Mouse (Mus musculus) urinary bladder, adult 2 months (tissue): ENCODE measurements at regions not wholly inside any gene's neighbourhood (a gene's known extent, or its start where the extent isn't known, plus 50 kb on each side); places are given as distances from the start of the nearest gene placed in this dataset.

Source experiments
- DNase-seq: peaks from one replicate; pipeline ENCODE4 v3.0.0; 2022; ENCODE audit warnings: low spot score

DNA sequence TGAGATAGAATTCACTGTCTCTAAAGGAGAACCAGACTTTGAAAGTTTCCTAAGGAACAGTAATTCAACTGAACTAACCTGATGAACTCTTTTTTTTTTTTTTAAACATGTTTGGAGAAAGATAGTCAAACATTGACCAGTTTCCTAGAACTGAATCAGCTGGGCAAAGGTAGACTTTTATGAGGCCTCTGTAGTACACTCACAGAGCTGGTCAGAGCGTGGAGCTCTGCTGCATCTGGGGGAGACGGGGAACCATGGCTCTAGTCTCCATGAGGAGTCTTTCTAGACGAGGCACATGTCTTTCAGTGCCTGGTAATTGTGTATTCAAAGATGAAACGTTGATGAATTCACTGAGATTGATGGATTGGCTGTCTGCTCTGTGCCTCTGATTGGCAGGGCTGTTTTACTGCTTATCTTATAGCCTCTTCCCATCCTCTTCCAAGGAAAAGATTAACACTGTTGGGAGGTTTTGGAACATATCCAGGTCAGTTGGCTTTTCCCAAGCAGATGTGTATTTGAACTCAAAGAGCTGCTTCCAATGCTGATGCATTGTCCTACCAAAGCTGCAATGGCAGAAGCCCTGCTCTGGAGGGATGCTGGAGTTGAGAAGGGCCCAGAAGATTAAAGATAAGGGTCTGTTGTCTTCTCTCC is 122.5 kb upstream of the Maf start:
- no peak for DNase-seq

DNA sequence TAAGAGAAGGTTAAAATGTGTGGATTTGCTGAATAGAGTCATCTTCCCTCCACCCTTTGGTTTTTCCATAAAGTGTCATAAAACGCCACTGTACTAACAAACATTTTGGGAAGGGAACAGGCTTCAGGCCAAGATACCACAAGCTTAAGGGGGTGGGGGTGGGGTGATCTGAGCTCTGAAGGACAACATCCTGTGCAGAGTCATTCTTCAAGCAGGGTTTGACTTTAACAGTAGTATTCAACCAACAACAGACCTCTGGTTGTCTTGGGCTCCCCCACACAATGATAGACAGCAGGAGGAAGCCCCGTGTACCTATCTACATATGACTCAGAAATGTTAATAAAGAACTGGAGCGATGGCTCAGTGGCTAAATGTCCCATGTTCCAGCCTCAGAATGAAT is 118.9 kb upstream of the Maf start:
- no peak for DNase-seq

DNA sequence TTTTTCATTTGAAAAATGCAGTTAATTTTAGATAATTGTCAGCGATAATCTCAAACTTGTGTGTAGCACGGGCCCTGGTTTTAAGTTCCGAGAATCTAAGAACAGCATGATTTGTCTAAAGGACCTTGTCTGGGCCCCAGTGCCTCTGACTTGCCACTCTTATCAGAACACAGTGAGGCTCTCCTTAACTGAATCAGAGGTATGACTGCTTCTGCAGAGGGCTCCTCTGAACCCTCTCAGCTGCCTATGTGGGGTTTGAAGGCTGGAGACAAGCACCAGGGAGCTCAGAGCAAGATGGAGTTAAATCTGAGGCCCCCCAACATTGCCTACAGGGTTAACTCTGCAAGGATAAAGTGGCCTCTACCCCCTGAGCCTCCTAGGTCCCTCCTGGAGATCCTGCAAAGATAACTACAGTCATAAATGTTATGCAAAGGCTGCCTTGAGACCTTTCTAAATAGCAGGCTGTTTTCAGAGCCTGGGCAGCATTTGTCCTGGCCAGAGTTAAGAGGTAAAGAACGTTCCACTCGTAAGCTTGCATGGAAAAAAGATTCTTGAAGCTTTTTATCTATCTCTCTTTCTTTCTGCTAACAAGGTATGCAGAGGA is 118.4 kb upstream of the Maf start:
- DNase-seq: no peak

DNA sequence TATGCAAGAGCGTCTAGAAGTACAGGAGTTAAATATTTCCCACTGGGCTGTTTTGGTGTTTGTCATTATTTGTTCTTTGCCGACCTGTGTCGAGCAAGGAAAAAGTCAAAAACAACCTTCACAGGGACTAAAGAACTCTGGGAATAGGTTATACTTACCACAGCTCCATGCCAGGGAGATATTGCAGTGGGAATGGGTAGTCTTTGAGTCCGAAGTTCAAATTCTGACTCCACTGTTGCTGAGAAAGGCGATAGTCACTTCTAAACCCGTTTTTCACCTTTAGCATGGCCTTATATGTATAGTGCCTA is 116.8 kb upstream of the Maf start:
- DNase-seq: no peak

DNA sequence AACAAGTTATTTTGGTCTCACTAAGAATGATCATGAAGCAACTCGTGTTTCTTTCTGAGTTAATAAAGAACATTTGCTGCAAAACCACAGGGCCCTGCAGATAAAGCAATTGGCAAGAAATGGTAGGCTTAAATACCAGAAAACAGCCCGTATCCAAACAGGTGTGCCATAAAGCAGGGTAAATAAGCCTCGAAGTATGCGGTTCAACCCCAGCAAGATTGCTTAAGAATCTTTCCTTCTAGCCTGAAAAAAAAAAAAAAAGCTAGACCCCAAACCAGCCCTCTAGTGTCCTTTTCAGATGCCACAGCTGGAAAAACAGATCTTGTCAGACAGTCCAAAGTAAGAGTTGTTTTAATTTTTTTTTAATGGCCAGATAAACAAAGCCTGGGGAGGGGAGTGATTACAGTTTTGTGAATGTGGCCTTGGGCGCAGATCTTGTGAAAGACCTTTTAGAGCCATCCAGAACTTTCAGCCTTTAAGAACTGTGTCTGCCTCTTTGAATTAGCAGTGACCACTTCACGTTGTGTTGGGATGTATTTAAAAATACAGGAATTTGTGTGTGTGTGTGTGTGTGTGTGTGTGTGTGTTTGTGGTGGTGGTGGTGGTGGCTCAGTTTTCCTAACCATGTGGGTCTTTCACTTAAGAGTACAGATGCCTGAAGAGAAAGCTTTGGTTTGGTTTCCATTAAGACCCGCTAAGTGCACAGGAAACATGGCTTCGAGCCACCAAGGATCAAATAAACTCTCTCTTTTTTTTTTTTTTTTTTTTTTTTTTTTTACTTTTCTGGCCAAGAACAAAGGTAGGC is 116.3 kb upstream of the Maf start:
- DNase-seq: no peak

DNA sequence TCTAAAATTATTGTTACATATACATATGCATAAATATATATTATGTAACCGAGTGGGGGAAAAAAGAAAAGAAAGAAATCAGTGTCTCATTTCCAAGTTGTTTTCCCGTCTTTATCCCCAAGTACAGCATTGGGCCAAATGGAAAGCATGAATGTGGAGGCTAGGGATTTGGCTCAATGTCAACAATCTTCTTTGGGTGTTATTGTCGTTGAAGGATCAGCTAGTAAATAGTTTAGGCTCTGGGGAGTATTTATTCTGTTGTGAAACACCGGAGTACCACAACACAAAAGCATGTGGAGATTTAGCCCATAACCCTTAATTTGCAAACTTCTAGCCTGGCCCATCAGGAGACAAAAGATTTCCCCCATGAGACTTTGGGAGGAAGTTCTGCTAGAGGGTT is 105.8 kb upstream of the Maf start:
- no peak for DNase-seq

DNA sequence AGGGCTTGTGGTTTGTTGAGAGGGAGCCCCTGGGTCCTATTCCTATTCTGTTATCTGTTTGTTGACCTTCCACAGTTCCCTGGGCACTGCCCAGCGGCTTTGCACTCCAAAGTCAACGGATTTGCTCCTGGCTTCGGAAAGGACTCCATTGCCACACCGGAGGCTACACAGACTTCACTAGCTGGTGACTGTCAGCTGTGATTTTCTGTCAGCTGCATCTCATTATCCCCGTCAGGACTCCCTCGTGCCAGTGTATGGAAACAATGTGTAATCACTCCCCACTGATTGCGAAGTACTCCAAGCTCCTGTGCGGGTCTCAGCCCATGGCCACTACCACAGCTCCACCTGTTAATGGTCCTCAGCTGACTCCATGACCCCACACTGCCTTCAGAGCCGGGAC is 99.0 kb upstream of the Maf start:
- no peak for DNase-seq

DNA sequence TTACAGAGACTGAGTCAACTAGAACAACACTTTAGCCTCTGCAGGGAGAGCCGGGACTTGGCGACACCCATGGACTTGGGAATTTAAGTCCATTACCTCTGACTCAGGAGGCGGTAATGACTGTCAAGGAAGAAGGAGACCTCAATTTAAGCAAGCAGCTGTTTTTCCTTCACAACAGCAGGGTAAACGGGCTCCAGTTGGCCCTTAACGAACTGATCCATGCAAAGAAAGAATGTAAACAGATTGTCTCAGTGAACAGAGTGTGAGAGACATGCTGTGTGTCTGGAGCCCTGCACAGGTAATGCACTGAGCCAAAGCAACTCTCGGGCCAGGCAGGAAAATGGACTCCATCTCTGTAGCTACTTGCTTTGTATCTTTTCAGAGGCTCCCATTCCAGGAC is 98.5 kb upstream of the Maf start:
- no peak for DNase-seq

DNA sequence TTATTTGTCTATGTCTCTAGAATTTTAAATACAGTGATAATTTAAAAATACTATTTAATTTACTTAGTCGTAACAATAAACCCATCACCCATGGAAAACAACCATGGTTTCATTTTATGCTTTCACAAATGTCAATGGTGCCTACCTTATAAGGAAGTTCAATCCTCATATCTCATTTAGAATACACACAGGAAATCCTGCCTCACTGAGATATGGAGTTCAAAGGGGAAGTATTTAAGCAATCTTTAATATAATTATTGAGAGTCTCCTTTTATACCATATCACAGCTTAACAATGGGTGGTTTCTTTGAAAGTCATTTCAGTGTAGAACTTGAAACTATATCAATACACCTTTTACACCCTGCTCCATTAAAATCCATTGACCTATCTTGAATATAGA is 86.0 kb upstream of the Maf start:
- DNase-seq: no peak

DNA sequence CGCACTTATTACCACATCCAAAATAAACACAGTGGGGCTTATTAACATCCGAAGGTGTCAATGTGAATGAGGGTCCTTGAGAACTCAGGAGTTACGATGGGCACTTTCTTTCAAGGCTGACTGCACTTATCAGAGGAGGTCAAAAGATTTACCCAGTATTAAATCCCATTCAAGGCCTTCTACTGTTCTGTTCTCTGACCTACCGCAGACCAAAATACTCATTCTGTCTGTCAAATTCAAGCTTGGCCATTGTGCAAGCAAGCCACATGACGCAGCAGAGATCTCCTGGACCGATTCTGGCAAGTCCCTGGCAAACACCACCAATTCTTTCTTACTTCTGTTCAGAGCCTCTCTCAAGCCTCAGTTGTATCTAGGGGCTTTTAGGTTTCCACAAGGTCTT is 80.8 kb upstream of the Maf start:
- no peak for DNase-seq

DNA sequence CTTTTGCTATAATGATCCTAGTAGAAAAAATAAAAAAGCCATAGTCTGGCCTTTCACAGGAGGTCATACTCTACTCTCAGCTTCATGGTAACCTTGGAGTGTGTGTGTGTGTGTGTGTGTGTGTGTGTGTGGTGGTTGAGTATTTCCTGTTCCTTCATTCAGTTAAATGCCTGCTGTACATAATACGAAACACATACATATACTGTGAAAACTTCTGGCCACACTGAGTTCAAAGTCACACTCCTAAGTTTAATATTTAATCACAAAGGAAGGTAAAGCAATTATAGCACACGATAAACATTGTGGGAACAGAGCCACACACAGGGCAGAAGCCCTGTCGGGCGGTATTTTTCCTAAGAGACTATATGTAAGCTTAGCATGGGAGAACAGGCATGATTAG is 78.6 kb upstream of the Maf start:
- no peak for DNase-seq

DNA sequence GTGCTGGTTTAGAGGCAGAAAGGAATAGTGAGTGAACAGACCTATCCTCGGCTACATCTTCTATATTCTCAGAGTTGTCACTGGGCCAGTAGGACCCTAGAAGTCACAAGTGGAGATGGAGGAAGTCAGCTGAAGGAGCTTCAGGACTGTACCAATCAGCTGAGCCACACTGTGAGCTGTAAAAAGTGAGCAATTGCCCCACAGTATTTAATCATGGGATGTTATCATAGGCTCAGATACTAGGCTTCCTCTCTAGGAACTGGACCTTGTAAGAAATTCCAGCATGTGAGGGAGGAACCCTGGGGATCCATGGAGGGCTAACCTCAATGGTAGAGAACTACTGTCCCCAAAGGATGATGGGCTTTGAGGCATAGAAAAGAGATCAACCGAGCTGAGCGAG is 78.2 kb upstream of the Maf start:
- no peak for DNase-seq

DNA sequence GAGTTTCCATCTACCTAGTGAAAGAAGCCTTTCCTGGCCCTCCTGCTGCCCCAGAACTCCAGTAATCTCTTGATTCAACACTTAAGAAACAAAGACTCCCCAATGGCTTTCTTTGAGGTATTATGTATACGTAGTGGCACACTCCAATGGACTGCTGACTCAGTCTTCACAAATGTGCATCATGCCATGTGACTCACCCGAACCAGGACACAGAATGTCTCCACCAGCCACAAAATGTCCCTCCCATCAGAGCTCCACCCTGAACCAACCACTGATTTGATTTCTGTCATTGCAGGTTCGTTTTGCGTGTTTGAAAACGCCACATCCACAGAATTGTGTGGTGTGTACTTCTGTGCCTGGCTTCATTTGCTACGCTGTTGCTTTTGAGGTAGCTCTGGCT is 75.8 kb upstream of the Maf start:
- no peak for DNase-seq

DNA sequence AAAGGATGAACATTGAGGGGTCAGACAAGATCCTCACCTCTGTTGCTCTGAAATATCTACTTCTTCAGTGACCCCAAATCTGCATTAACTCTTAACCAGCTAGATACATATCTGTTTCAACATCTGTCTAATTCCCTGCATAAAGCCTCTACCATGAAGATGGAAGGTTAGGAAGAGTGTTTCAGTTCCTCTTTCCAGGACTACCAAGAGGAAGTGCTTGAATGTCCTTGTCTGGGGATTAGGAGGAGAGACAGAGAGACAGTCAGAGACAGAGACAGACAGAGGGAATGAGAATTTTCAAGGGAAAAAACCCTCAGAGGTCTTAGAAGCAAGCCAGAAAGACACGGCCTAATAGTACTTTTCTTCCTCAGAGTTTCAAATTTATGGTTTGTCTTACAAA is 70.8 kb upstream of the Maf start:
- DNase-seq: no peak

DNA sequence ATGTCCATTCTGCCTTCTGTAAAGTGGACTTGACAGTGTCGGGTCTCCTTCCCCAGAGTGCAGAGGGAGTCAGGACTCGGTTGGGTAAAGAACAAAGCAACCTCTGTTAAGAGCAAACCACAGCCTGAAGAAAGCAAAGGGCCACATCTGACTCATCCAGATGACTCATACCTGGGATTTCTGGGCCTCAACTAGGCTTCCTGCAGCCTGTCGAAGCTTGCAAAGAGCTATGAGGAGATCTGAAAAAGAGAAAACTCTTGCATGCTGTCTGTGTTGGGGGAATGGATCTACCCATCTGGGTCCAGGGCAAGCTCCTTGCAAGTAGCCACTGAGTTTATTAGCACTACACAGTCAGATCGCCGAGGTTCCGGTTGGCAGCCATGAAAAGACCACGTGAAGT is 63.5 kb upstream of the Maf start:
- no peak for DNase-seq

DNA sequence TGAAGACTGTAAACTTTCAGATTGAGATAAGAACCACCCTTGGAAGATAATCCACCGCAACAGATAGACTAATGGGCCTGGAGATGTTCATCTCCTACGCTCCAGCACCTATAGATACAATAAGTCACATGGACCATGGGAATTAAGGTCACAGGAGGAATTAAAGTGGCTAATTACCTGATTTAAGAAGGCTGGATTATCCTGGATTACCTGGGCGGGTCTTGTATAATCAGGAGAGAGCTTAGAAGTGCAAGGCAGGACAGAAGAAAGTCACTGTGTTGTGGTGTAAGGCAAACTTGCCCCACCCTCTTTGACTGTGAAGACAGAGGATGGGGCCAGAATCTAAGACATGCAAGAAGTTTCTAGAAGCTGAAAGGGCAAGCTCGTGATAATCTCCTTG is 61.0 kb upstream of the Maf start:
- DNase-seq: no peak

DNA sequence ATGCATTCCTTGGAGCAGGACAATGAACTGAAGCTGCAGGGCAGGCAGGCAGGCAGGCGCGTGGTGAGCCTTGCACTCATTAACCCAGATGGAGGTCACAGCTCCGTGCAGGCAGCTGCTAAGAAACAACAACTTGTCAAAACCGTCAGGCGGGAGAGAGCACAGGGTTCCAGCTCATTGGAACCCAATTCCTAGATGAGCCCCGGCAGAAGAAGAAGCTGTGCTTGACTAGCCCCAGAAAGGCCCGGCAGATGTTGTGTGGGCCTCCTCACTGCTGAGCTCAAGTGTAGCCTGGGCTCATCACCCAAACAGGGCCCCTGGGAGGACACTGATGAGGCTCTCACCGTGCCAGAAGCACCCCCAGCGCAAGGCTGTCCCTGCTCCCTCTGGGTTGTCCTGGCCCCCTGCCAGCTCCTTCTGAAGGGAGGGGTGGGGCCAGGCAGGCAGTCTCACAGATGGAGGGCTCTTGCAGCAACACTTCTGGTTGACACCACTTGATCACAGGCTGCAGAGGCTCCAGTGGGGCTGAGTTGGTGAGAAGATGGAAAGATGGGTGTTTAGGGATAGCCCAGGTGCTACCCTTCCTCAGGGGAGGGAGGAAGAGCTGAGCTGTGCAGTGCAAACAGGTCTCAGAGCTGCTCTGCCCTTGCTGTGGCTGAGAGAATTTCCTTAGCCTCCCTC is 58.8 kb upstream of the Maf start:
- DNase-seq: peak; percentile 39

DNA sequence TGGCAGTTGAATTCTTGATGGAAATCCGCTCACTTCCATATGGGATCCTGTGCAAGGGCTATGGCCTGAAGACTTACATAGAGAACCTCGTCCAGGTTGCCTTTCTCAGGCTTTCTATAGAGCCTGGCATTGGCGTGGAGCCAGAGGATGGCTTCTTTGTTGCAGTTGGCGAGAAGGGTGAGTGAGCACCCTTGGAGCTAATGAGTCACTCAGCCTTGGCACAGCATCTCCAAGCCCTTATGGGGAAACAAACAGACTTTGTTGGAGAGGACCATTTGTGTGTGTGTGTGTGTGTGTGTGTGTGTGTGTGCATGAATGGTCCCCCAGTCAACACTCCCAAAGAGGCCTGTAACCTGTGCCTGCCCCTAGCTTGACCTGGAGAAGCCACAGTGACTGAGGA is 57.0 kb upstream of the Maf start:
- no peak for DNase-seq

DNA sequence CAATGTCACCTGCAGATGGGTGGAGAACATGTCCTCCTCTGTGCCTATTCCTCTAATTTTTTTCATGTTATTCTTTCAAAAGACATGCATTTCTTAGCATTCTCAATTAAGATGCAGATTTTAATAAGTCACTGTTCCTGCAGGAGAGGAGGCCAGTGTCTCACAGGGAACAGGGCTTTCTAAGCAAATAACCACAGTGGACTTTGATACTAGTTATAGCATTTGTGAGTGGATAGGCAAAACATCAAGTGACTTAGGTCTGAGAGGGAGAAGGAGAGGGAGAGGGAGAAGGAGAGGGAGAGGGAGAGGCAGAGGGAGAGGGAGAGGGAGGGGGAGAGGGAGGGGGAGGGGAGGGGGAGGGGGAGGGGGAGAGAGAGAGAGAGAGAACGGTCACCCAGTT is 50.4 kb upstream of the Maf start:
- DNase-seq: no peak
